Mouse (Mus musculus): ENCODE data around the gene Mansc1.
A peak's percentile ranks its signal among the peaks of the same experiment; 100 is the strongest.
"Not testable (repeated sequence)": the region's sequence is repeated elsewhere in the genome, so short reads cannot be mapped to it uniquely, and the experiment has no call there.

Mansc1 gene

DNA sequence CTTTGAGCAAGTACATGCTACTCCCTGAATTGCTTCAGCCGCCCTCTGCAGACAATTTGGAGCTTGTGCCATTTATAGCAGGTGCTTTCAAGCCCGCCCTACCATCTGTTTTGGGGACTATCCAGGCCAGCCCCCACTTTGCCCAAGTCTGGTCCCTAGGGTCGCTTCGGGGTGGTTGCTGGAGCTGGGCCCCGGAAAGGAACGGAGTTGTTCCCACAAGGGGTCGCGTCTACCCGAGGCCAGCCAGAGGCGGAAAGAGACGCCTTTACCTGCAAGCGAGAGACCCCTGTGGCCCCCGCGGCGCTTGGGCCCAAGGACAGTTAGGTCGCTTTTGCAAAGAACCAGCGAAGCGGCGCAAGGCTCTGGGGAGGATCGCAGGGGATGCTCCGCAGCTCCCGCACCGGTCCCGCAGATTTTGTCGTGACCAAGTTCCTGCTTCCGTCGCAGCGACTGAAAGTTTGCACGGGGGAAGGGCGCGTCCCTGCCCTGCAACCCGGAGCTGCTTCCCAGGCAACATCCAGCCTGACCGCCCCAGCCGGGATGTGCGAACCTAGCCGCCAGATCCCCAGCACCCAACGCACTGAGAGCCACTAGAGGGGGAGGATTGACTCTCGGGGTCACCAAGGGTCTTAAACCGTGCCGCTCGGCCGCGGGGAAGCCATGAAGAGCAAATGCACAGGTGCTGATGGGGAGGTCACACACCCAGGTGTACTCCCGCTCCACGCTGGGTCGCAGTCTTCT is at the start of gene Mansc1:
Mansc1 (minus strand) TSS at position 542 of the 741 bp plus-strand sequence.
- DNase-seq (ENCODE audit: low spot score): peak; percentile 46

- not testable (repeated sequence) for DNase-seq (ENCODE audit: low spot score)
Observed at GRCm38 (mm10) chr6:134679330-134679729, 47.0 kb upstream of the Mansc1 start.

DNA sequence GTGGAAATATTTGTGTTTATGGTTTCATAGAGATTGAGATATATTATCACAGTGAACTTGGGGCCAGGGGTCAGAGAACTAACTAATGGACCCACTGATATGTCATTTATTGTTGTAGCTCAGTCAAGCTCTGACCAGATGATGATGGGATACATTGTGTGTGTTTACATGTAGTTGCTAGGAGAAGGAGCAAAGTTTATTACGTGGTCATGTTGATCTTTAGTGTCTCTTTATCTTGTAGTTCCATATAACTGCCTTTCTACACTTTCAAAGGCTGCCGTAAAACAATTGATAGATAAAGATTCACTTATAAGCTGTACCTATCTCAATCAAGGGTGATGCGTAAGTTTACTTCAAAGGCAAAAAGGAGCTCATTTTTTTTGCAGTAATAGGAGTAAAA is 45.7 kb upstream of the Mansc1 start:
- no peak for DNase-seq (ENCODE audit: low spot score)

DNA sequence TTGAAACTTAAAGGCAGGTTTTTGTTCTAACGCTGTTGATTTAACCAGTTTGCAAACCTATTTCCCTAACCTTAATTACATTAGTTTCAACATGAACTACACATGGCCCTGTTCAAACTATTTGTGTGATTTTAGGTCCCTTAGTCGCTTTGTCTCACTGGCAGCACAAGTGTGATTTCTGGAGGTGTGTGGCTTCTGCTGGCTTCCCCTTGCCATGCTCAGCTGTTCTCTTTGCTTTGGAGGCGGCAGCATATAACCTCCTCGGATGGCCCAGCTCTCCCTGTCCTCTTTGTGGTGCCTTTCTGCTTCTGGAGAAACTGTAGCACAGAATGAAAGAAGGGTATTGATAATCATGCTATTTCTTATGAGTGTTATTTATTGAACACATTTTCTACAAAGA is 45.2 kb upstream of the Mansc1 start:
- DNase-seq (ENCODE audit: low spot score): no peak

DNA sequence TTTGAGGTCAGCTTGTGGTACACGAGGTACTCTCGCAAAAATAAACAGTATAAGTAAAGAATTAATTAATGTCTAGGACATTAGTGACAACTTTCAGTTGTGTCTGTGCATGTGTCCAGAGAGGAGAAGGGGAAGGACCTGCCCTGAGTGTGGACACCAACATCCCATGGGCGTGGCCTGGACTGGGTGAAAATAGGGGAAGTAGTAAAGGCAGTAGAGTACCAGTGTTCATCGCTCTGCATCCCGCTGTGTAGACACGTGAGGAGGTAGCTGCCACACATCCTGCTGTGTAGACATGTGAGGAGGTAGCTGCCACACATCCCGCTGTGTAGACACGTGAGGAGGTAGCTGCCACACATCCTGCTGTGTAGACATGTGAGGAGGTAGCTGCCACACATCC is 41.4 kb upstream of the Mansc1 start:
- DNase-seq (ENCODE audit: low spot score): not testable (repeated sequence)

GRCm38 (mm10) chr6:134670881-134671411 is 38.7 kb upstream of the Mansc1 start:
- DNase-seq (ENCODE audit: low spot score): no peak

DNA sequence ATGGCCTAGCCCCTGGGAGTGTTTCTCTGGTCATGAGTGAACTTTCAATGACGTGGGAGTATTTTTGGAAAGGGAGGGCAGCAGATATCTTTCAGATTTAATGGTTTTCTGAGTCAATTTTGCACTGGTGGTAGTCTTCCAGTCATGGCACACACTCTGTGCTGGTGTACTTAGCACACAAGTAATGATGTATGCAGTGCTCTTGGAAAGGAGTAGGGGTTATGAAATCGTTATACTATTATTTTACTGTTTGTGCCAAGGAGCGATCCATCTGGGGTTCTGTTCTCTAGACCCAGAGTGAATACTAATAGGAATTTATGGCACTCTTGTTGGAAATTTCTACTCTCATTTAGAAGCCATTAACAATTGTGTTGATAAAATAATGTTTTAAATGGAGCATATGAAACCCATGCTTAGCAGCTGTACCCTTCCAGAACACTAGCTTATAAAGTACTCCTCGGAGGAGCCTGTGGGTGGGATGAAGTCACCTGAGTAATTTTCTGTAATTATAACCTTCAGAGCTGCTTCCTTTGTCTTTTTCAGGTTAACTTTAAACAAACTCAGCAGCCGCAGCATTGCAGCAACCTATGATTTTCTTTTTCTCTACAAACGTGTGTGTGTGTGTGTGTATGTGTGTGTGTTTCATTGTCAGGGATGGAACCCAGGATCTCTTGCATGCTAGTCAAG is 37.0 kb upstream of the Mansc1 start:
- DNase-seq (ENCODE audit: low spot score): no peak

DNA sequence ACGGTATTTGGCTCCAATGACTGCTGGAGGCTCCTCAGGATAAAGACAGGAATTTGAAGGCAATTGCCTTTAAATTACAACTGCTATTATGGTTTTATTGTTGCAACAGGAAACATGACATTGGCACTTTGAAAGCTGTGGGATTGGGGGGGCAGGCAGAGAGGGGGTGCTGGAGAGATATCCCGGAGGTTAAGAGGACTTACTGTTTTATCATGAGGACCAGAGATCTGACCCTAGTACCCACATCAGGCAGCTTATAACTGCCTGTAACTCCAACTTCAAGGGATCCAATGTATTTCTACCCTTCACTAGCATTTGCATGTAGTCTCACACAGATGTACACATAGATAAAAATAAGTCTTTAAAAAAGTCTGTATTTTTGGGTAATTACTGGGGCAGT is 36.2 kb upstream of the Mansc1 start:
- no peak for DNase-seq (ENCODE audit: low spot score)

GRCm38 (mm10) chr6:134665817-134666216 is 33.5 kb upstream of the Mansc1 start:
- DNase-seq (ENCODE audit: low spot score): no peak

GRCm38 (mm10) chr6:134664573-134664972 is 32.3 kb upstream of the Mansc1 start:
- DNase-seq (ENCODE audit: low spot score): no peak

- no peak for DNase-seq (ENCODE audit: low spot score)
Observed at GRCm38 (mm10) chr6:134660714-134661406, 28.6 kb upstream of the Mansc1 start.

DNA sequence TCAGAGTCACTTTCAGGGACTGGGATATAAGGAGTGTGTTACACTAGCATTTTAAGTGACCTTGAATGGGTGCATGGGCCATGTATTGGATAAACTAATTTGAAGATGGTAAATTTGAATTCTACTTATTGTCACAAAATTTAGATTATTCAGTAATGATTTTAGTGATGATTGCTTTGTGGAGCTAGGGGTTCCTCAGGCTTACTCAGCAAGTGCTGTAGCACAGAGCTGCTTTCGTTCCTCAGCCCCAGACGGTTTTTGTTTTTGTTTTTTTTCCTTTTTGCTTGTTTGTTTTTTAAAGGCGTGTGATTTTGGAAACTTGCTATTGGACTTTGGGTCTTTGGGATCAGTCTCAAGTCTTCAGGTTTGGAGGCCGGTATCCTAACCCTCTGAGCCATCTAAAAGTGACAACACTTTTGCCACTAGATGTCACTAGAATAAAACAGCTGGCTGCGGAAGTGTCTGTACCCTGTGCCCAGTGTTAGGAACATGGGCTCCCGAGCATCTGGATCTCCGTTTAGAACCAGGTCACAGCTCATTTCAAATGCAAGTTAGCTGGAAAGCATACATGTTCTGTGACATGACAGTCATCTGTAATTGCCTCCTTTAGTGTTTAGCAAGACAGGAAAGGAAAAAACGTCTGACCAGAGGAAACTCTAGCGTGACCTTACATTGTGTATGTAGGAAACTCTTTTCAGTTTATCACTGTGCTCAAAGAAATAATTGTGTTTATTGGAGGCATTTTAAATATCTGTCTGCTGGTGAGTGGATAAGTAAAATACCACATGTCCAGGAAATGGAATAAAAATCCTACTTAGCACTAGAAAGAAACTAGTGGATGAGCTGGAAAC is 27.0 kb upstream of the Mansc1 start:
- peak; percentile 52 for DNase-seq (ENCODE audit: low spot score)

DNA sequence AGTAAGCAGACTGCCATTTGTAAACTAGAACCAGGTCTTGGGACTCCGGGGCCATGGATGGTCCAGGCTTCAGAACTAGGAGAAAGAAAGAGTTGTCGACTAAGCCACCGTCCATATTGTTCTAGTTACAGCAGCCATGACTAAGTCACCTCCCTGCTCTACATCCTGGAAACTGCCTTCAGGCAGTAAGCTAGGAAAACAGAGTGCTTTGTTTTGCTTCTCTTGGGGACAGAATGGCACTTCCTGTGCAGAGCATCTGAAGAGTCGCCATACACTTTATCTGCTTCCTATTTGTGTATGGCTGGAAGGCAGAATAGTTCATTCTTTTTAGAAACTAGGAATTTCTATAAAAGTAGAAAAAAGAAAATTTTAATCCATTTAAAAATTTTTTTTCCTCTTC is 24.2 kb upstream of the Mansc1 start:
- DNase-seq (ENCODE audit: low spot score): no peak

DNA sequence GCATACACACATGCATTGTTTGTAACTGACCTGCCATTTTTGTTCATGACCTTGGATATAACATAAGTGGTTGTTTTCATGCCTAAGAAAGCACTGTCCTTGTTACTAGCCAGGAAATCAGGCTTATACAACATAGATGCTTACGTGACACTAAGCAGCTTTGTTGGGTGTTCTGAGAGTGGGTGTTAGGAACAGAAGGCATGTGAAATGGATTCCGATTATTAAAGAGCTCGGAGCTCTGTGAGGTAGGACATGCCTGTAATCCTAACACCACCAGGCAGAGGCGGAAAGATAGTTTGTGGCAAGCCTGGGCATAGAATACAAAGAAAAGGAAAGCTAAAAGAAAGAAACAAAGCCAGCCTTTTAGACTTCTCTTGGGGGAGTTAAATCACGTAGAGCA is 16.1 kb upstream of the Mansc1 start:
- DNase-seq (ENCODE audit: low spot score): no peak

GRCm38 (mm10) chr6:134647621-134648020 is 15.3 kb upstream of the Mansc1 start:
- DNase-seq (ENCODE audit: low spot score): no peak

DNA sequence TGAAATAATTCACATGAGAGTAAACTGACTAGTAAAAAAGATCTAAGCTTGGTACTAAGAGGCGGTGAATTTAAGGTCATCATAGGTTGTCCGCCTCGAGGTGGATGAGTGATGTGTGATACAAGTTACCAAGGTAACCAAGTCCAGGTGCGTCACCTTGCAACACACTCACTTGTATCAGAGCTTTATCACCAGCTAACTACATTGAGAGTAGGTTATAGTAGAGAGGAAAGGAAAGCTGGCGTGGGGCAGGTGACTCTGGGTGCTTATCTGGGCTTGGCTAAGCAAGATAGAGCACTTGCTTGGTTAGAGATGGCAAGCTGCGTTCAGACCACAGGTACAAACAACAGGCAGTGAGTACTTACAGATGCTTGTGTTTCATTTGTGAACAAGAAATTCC is 14.5 kb upstream of the Mansc1 start:
- DNase-seq (ENCODE audit: low spot score): no peak

GRCm38 (mm10) chr6:134643296-134643695 is 11.0 kb upstream of the Mansc1 start:
- DNase-seq (ENCODE audit: low spot score): peak; percentile 13

DNA sequence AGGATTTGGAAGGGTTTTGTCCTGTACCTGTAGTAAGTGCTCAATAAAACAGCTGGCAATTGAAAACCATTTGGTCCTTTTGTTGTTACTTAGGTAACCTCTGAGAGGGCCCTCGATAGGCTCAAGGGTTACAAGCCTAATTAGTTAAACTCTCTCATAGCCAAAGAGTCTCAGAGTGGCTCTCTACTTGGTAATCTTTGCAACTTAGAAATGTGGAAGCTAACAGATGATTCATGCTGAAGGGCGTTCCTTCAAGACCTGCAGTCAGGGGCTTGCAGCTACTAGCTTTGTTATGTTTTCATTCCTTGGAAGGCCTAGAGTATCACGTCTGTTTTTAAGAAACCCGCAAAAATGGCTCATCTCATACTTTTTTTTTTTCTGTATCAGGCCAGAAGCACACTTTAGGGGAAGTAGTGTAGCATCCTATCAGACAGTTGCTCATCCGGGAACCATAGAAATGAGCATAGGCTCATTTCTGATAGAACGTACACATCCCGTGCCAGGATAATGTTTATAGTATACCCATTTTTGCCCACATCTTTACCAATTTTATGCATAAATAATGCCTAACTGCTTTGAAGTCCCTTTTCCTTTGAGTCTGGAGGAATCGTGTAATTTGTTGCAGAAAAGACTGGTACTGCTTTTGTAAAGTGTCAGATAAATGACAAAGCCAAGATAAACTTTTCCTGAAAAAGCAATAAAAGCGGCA is 9.6 kb upstream of the Mansc1 start:
- no peak for DNase-seq (ENCODE audit: low spot score)

GRCm38 (mm10) chr6:134640485-134641475 is 8.5 kb upstream of the Mansc1 start:
- DNase-seq (ENCODE audit: low spot score): peak; percentile 93

GRCm38 (mm10) chr6:134639900-134640299 is 7.6 kb upstream of the Mansc1 start:
- no peak for DNase-seq (ENCODE audit: low spot score)
